Mouse (Mus musculus): Measurements from ENCODE around the gene S100a11. TPM values are rescaled to one million over a fixed set of nuclear protein-coding genes. Genes with fewer than 3 reads are reported as not detected.

Gene S100a11
- polyA plus RNA-seq (2012; rRNA removed), result 39.5 and 106 TPM in 2 replicates

DNA sequence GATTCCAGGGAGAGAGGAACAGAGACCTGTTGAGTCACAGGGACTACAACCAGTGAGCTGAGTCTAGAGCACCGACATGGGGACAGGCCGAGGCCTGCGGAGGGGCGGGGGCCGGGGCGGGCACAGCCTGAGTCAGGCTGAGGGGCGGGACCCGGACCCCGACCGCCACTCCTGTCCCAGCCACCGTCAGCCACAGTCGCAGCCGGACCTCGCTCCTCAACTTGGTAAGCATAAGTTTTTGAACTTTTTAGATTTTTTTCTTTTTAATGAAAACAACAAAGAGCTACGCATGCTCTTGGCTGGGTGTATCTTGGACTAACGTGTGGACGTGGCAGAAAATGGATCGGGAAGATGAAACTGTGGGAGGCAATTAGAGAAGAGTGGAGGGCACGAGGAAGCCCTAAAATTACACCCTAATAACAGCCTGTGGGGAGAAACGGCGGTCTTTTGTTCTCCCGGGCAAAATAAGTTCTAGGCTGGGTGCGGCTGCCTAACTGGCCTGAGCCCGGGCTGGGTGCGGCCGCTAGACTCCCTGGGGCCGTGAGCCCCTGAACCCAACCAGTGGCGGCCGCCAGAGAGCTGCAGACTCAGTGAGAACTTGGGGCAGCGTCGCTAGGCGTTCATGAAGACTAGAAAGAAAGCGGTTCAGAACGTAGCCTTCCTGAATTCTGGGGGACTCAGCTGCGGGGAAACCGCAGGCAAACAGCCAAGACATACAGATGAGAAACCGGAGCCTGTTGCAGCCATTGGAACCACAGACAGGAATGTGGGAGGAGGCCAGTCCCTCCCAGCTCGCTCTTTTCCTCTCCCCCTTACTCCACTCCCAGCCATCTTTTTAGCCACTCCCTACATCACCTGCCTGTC lies at the start of gene S100a11:
Gene S100a11 (plus strand): TSS at position 159 of the 864 bp plus-strand sequence.

DNA sequence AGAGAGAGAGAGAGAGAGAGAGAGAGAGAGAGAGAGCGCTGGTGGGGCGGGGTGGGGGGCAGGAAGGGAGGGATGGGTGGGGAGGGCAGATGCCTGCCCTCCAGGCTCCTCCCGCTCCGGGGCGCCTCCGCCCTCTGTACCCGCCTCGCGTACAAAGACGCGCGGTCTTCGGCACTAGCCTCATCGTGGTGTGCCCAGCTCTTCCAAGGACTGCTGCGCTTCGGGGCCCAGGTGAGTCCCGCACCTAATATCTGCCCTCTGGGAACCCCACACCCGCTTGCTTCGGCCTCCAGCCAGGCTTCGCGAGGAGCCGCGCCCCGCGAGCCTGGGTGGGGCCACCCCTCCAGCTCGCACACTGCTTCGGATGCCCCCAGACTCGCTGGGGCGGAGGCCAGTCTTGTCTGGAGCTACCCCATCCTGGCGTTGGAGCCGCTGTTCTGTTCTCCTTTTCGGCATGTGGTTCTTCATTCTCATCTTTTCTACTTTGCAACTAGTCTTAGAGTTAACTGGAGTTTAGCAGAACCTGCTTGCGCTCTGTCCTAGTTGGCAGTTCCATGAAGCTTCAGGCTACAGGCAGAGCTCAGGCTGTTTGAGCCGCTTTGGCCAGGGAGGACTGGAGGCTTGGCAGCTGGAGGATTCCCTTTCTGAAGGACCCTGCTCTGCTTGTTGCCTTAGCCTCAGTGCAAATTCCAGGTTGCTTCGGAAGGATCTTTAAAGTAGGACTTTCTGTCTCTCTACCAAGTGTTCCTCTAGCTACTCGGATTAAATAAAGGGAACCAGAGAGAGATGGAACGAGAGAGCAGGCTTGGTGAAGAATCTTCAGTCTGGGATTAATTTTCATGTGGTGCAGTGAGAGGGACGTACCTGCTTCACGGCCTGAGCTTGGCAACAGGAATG lies 34.9 kb downstream of the S100a11 start, which contains the start of gene S100a10:
Gene S100a10 (plus strand): TSS at position 100 of the 897 bp plus-strand sequence.

Other genes starting within 250 kb of the S100a11 start
- 0.03 TPM in 1 of 2 replicates, not detected in the other for gene Flg, start 247.0 kb upstream of the S100a11 start, polyA plus RNA-seq (2012; rRNA removed)
- not detected in 2 replicates for gene Hrnr, start 200.7 kb upstream of the S100a11 start, polyA plus RNA-seq (2012; rRNA removed)
- not detected in 2 replicates for gene Rptn, start 126.8 kb upstream of the S100a11 start, polyA plus RNA-seq (2012; rRNA removed)
- gene Tchh, start 78.2 kb upstream of the S100a11 start, polyA plus RNA-seq (2012; rRNA removed), result 0.08 and 0.15 TPM in 2 replicates
- not detected in 2 replicates for gene Tchhl1, start 51.7 kb upstream of the S100a11 start, polyA plus RNA-seq (2012; rRNA removed)
- 48.0 and 49.3 TPM in 2 replicates for gene S100a10, start 34.6 kb downstream of the S100a11 start, polyA plus RNA-seq (2012; rRNA removed)
- not detected in 2 replicates for gene Tdpoz2, start 132.2 kb downstream of the S100a11 start, polyA plus RNA-seq (2012; rRNA removed)
- gene Tdpoz1, start 155.8 kb downstream of the S100a11 start, polyA plus RNA-seq (2012; rRNA removed), result not detected in 2 replicates
- not detected in 2 replicates for gene Gm37596, start 172.6 kb downstream of the S100a11 start, polyA plus RNA-seq (2012; rRNA removed)